Comparison of ENCODE assay signal across 19 mouse cellular contexts in genomic region chr8:12775302-12775975, GRCm38 (mm10). TPM values are rescaled to one million over a fixed set of nuclear protein-coding genes. Genes with fewer than 3 reads are reported as not detected.
DNase-seq lines count a peak whose midpoint lies in the region; ATAC-seq and TF ChIP-seq lines count a peak whose summit lies in the region.
"Had no signal": no experiment of that assay in that cellular context is flagged by ENCODE, and none has a peak within 500 bp of the region (broad histone marks: within the 10 kb centered on the region; RNA-seq: fewer than 3 reads in every experiment).

No protein-coding gene starts in this region.

- H3K27ac ChIP-seq in embryonic facial prominence, embryonic 13.5 days: no peak overlapping the region
- no peak overlapping the region for H3K27ac ChIP-seq in embryonic facial prominence, embryonic 10.5 days (replicated peaks)
- H3K27ac ChIP-seq in liver, adult 2 months (replicated peaks; ENCODE audit: insufficient read depth, low read depth, low read length): no peak overlapping the region
- H3K27ac ChIP-seq in liver, embryonic 11.5 days (ENCODE audit: low read depth, low read length): no peak overlapping the region
- peak overlapping the region; percentile 86 for H3K27ac ChIP-seq in heart, embryonic 15.5 days
- H3K27ac ChIP-seq: embryonic facial prominence, embryonic 12.5 days; limb, embryonic 15.5 days; neural tube, embryonic 15.5 days had no signal

- H3K9me3 ChIP-seq in embryonic facial prominence, embryonic 13.5 days: no peaks in the 10 kb centered on the region
- H3K9me3 ChIP-seq in embryonic facial prominence, embryonic 10.5 days: no peaks in the 10 kb centered on the region
- H3K9me3 ChIP-seq in liver, embryonic 11.5 days (ENCODE audit: control insufficient read depth, low read length): no peaks in the 10 kb centered on the region
- no peaks in the 10 kb centered on the region for H3K9me3 ChIP-seq in heart, embryonic 15.5 days (replicated peaks)
- H3K9me3 ChIP-seq: embryonic facial prominence, embryonic 12.5 days; G1E; limb, embryonic 15.5 days; neural tube, embryonic 15.5 days had no signal

- H3K9ac ChIP-seq in embryonic facial prominence, embryonic 13.5 days: 0 out of 2 replicates have a peak overlapping the region, but pooled peaks have one; percentile 16
- no peak overlapping the region for H3K9ac ChIP-seq in liver, adult 2 months (ENCODE audit: low read depth, low read length)
- H3K9ac ChIP-seq in liver, embryonic 11.5 days (ENCODE audit: low read depth, low read length): no peak overlapping the region
- H3K9ac ChIP-seq in heart, embryonic 15.5 days: 0 out of 2 replicates have a peak overlapping the region, but pooled peaks have one; percentile 13
- H3K9ac ChIP-seq: embryonic facial prominence, embryonic 12.5 days; limb, embryonic 15.5 days; neural tube, embryonic 15.5 days had no signal

- no peak overlapping the region for H3K4me3 ChIP-seq in embryonic facial prominence, embryonic 13.5 days
- H3K4me3 ChIP-seq in embryonic facial prominence, embryonic 10.5 days: no peak overlapping the region
- H3K4me3 ChIP-seq in liver, adult 2 months (ENCODE audit: insufficient read depth, low read depth, low read length): no peak overlapping the region
- no peak overlapping the region for H3K4me3 ChIP-seq in liver, embryonic 11.5 days (ENCODE audit: low read depth, low read length)
- no peak overlapping the region for H3K4me3 ChIP-seq in heart, embryonic 15.5 days
- H3K4me3 ChIP-seq: embryonic facial prominence, embryonic 12.5 days; limb, embryonic 15.5 days; myocyte; neural tube, embryonic 15.5 days had no signal

- H3K4me2 ChIP-seq in embryonic facial prominence, embryonic 13.5 days: no peak overlapping the region
- H3K4me2 ChIP-seq in liver, embryonic 11.5 days: no peak overlapping the region
- peak overlapping the region; percentile 34 for H3K4me2 ChIP-seq in heart, embryonic 15.5 days
- H3K4me2 ChIP-seq: embryonic facial prominence, embryonic 12.5 days; limb, embryonic 15.5 days; neural tube, embryonic 15.5 days had no signal

- intact Hi-C loops in left cerebral cortex, postnatal 14 days (cut with DNase I): no loop called here

- H3K36me3 ChIP-seq in embryonic facial prominence, embryonic 13.5 days: no peaks in the 10 kb centered on the region
- no peaks in the 10 kb centered on the region for H3K36me3 ChIP-seq in embryonic facial prominence, embryonic 10.5 days (replicated peaks)
- no peaks in the 10 kb centered on the region for H3K36me3 ChIP-seq in liver, adult 2 months (ENCODE audit: control insufficient read depth, insufficient read depth, low read length)
- no peaks in the 10 kb centered on the region for H3K36me3 ChIP-seq in liver, embryonic 11.5 days (ENCODE audit: control insufficient read depth, insufficient read depth, low read length)
- H3K36me3 ChIP-seq in heart, embryonic 15.5 days: no peaks in the 10 kb centered on the region
- H3K36me3 ChIP-seq: embryonic facial prominence, embryonic 12.5 days; G1E; limb, embryonic 15.5 days; neural tube, embryonic 15.5 days had no signal

- TF ChIP-seq POLR2A in liver, adult 2 months (IDR thresholded peaks at IDR 0.05; ENCODE audit: extremely low read depth, insufficient read depth, low read length): no peak

- no peaks in the 10 kb centered on the region for H3K27me3 ChIP-seq in embryonic facial prominence, embryonic 13.5 days
- H3K27me3 ChIP-seq in embryonic facial prominence, embryonic 10.5 days (replicated peaks; ENCODE audit: low read depth, poor library complexity, severe bottlenecking): no peaks in the 10 kb centered on the region
- no peaks in the 10 kb centered on the region; the same call in 1 of the 2 replicates for H3K27me3 ChIP-seq in liver, adult 2 months (ENCODE audit: control insufficient read depth, insufficient read depth, low read length)
- H3K27me3 ChIP-seq in liver, embryonic 11.5 days (replicated peaks; ENCODE audit: control insufficient read depth, insufficient read depth, low read length): no peaks in the 10 kb centered on the region
- no peaks in the 10 kb centered on the region for H3K27me3 ChIP-seq in heart, embryonic 15.5 days
- H3K27me3 ChIP-seq: embryonic facial prominence, embryonic 12.5 days; limb, embryonic 15.5 days; neural tube, embryonic 15.5 days had no signal

- TF ChIP-seq CTCF in liver, adult 2 months (IDR thresholded peaks at IDR 0.05; ENCODE audit: low read depth, low read length): no peak

- no peak for DNase-seq in embryonic facial prominence, embryonic 10.5 days (ENCODE audit: low spot score)
- peak; percentile 70 for DNase-seq in liver, adult 2 months (ENCODE audit: extremely low read depth, low read depth, low spot score)
- no peak for DNase-seq in liver, embryonic 11.5 days (ENCODE audit: low spot score)
- DNase-seq in skeletal muscle tissue, adult 2 months (ENCODE audit: low read depth, low spot score): peak; percentile 80
- no peak for DNase-seq in left cerebral cortex, adult 9 months (ENCODE audit: low spot score in 2 of 2)
- no peak for DNase-seq in left cerebral cortex, postnatal 14 days (ENCODE audit: low spot score in 2 of 2)
- DNase-seq: cerebellum, adult 11-12 months; layer of hippocampus, postnatal 36 days; midbrain, embryonic 14.5 days; thymus, postnatal 25 days had no signal

- H3K4me1 ChIP-seq in embryonic facial prominence, embryonic 13.5 days: peaks cover 41% of the 10 kb centered on the region
- H3K4me1 ChIP-seq in embryonic facial prominence, embryonic 10.5 days: peaks cover 11% of the 10 kb centered on the region
- no peaks in the 10 kb centered on the region for H3K4me1 ChIP-seq in liver, adult 2 months (ENCODE audit: control insufficient read depth, insufficient read depth, low read length)
- H3K4me1 ChIP-seq in liver, embryonic 11.5 days (replicated peaks; ENCODE audit: control insufficient read depth, insufficient read depth, low read length): peaks cover 36% of the 10 kb centered on the region
- H3K4me1 ChIP-seq in heart, embryonic 15.5 days (replicated peaks): peaks cover 70% of the 10 kb centered on the region

- no peak for ATAC-seq in embryonic facial prominence, embryonic 13.5 days (ENCODE audit: insufficient number of reproducible peaks, insufficient read depth, low FRiP score, low TSS enrichment, low read depth)
- ATAC-seq in liver, embryonic 11.5 days (replicated peaks; ENCODE audit: low FRiP score): no peak
- ATAC-seq in heart, embryonic 15.5 days (replicated peaks; ENCODE audit: insufficient number of reproducible peaks, insufficient read depth, low FRiP score, low read depth): peak; percentile 67
- ATAC-seq: CD4-positive, CD25-positive, alpha-beta regulatory T cell, adult 4 months; forebrain, embryonic 16.5 days had no signal

- no peaks in the 10 kb centered on the region; the same call in 1 of the 2 replicates for H3K79me2 ChIP-seq in liver, adult 2 months (ENCODE audit: control insufficient read depth, insufficient read depth, low read length)

- 81% methylated on average over 9 of the region's 9 CpGs for WGBS in embryonic facial prominence, embryonic 13.5 days
- 84% methylated on average over 9 of the region's 9 CpGs for WGBS in embryonic facial prominence, embryonic 10.5 days
- WGBS in liver, adult 2 months: 73% methylated on average over 9 of the region's 9 CpGs
- WGBS in liver, embryonic 11.5 days: 59% methylated on average over 9 of the region's 9 CpGs
- whole genome bisulfite sequencing in heart, embryonic 15.5 days: 53% methylated on average over 9 of the region's 9 CpGs

RNA-seq across cellular contexts. Expression of gene Atp11a, which starts 18.6 kb away (rescaled TPM):
- 17.3 and 24.8 TPM in 2 replicates for polyA plus RNA-seq in embryonic facial prominence, embryonic 13.5 days (2015; fragmentation: Nextera tagmentation; extraction: Ambion mirVana)
- polyA plus RNA-seq in embryonic facial prominence, embryonic 10.5 days (2016; fragmentation: Nextera tagmentation; extraction: Ambion mirVana): 9.8 and 10.2 TPM in 2 replicates
- total RNA-seq in liver, adult 2 months (2014; rRNA removed): 4.8 and 6.8 TPM in 2 replicates
- polyA plus RNA-seq in liver, adult 2 months (2012; rRNA removed): 6.6 and 6.9 TPM in 2 replicates
- 5.4 and 7.0 TPM in 2 replicates for polyA plus RNA-seq in liver, embryonic 11.5 days (2014; fragmentation: Nextera tagmentation; extraction: Ambion mirVana)
- 14.1 and 15.9 TPM in 2 replicates for polyA plus RNA-seq in heart, embryonic 15.5 days (2015; fragmentation: Nextera tagmentation; extraction: Ambion mirVana)
- total RNA-seq in left cerebral cortex, postnatal 14 days (2021): 10 to 100 TPM; 43.9 to 45.9 TPM
- polyA plus RNA-seq: G1E had no signal

Comparison
In these comparisons a context has a peak if more than half of its experiments do, and no peak if none do; other contexts are left out.
1. DNase-seq: peak in liver, adult 2 months (single experiment) and skeletal muscle tissue, adult 2 months (single experiment); none in embryonic facial prominence, embryonic 10.5 days (single experiment), liver, embryonic 11.5 days (single experiment), left cerebral cortex, adult 9 months (0 of 2) and left cerebral cortex, postnatal 14 days (0 of 2).
2. H3K9ac ChIP-seq: peak in embryonic facial prominence, embryonic 13.5 days (single experiment) and heart, embryonic 15.5 days (single experiment); none in liver, adult 2 months (single experiment) and liver, embryonic 11.5 days (single experiment).